Mouse (Mus musculus) limb, embryonic 12.5 days (tissue): ENCODE results near the gene Ccdc9b. TPM values are rescaled to one million over a fixed set of nuclear protein-coding genes. Genes with fewer than 3 reads are reported as not detected.
A peak's percentile ranks its signal among the peaks of the same experiment; 100 is the strongest.

Source experiments
- ATAC-seq: fragments of 200-750 bp; cut with Nextera tagmentation; 2 replicates; pipeline ENCODE4 v1.8.0; 2017; ENCODE audit warnings: low read depth, moderate TSS enrichment; ENCODE audit not compliant: insufficient number of reproducible peaks, insufficient read depth, low FRiP score, low TSS enrichment
- H3K27ac ChIP-seq: fragments of 300-500 bp; sonication (generic); 2 replicates; pipeline ENCODE4 v1.5.1; 2016; ENCODE audit warnings: mild to moderate bottlenecking, moderate library complexity
- H3K27me3 ChIP-seq: fragments of 300-500 bp; sonication (generic); 2 replicates; pipeline ENCODE4 v1.6.1; 2016; ENCODE audit warnings: mild to moderate bottlenecking, moderate library complexity
- H3K36me3 ChIP-seq: fragments of 300-500 bp; sonication (generic); 2 replicates; pipeline ENCODE4 v1.6.1; 2016; ENCODE audit warnings: mild to moderate bottlenecking, moderate library complexity
- H3K4me1 ChIP-seq: fragments of 300-500 bp; sonication (generic); replicated peaks from 2 replicates; pipeline ENCODE4 v1.6.1; 2016
- H3K4me2 ChIP-seq: fragments of 300-500 bp; sonication (generic); 2 replicates; pipeline ENCODE4 v1.6.1; 2016; ENCODE audit warnings: mild to moderate bottlenecking, moderate library complexity
- H3K4me3 ChIP-seq: fragments of 300-500 bp; sonication (generic); replicated peaks from 2 replicates; pipeline ENCODE4 v1.5.1; 2016; ENCODE audit warnings: mild to moderate bottlenecking
- H3K9ac ChIP-seq: fragments of 300-500 bp; sonication (generic); replicated peaks from 2 replicates; pipeline ENCODE4 v1.6.1; 2016; ENCODE audit warnings: mild to moderate bottlenecking, moderate library complexity
- H3K9me3 ChIP-seq: fragments of 300-500 bp; sonication (generic); 2 replicates; pipeline ENCODE4 v1.6.1; 2016; ENCODE audit warnings: mild to moderate bottlenecking, moderate library complexity
- WGBS: fragments of 180-500 bp; shearing (Covaris S2); methylation state at CpG from one replicate; pipeline ENCODE4 v1.1.7; 2016; 5-methylcytosine and 5-hydroxymethylcytosine counted together
- polyA plus RNA-seq: library from polyadenylated mRNA; unstranded; fragments of >200 nt; fragmentation: Nextera tagmentation; extraction: Ambion mirVana; gene quantifications from 2 replicates; pipeline ENCODE4 v1.2.1, GENCODE M21; 2016

The Ccdc9b gene
- polyA plus RNA-seq, 1 experiment from 2014 or later, result 0.51 TPM

DNA sequence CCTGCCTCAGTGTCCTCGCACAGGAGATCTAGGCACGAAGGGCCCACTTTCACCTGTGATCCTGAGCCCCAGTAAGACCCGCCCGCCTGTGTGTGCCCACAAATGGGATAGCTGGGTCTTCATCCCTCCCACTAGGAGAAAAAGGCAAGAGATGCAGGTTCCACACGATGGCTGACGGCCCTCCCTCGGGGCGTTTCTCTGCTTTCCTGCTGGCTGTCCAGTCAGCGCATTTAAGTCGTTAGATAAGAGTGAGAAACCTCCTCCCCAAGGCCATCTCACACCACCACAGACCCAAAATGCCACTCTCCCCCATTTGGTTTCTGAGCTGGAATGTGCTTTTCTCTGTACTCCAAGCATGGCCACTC, 305 bp upstream of the Ccdc9b start:
- Histone ChIP-seq H3K9me3 (no peaks in the 10 kb centered on the region), H3K9ac (peak overlapping the region; percentile 47; the same call in 1 of the 2 replicates), H3K27ac (peak overlapping the region; percentile 80), H3K36me3 (no peaks in the 10 kb centered on the region), H3K4me3 (peak overlapping the region; percentile 25), H3K4me1 (peaks cover 26% of the 10 kb centered on the region), H3K27me3 (peaks cover 59% of the 10 kb centered on the region), H3K4me2 (peak overlapping the region; percentile 55)
- 19% methylated on average over 10 of the region's 10 CpGs for WGBS
- ATAC-seq, result no peak

DNA sequence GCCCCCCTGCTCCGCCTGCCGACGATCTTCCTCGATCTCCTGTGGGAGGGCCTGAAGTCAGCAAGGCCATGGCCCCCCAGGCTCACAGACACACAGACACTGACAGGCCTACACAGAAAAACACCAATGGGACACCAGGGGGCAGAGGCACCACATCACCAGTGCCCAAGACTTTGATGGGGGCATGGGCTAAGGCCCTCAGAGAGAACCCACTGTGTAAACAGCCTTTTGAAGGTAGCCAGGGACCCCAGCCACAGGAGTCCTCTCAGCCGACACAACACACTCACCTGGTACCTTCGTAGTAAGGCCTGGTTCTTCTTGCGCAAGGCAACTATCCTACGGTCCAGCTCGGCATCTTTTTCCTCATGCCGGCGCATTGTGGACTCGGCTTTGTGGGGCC, 1.1 kb downstream of the Ccdc9b start:
- H3K4me2 ChIP-seq, result peak overlapping the region; percentile 55; the same call in 1 of the 2 replicates
- no peaks in the 10 kb centered on the region for H3K9me3 ChIP-seq
- H3K9ac ChIP-seq, result no peak overlapping the region
- peaks cover 67% of the 10 kb centered on the region for H3K27me3 ChIP-seq
- H3K4me3 ChIP-seq, result no peak overlapping the region
- ATAC-seq, result no peak
- H3K4me1 ChIP-seq, result peaks cover 26% of the 10 kb centered on the region
- peak overlapping the region; percentile 80; the same call in 1 of the 2 replicates for H3K27ac ChIP-seq
- WGBS, result 81% methylated on average over 12 of the region's 12 CpGs
- no peaks in the 10 kb centered on the region for H3K36me3 ChIP-seq

DNA sequence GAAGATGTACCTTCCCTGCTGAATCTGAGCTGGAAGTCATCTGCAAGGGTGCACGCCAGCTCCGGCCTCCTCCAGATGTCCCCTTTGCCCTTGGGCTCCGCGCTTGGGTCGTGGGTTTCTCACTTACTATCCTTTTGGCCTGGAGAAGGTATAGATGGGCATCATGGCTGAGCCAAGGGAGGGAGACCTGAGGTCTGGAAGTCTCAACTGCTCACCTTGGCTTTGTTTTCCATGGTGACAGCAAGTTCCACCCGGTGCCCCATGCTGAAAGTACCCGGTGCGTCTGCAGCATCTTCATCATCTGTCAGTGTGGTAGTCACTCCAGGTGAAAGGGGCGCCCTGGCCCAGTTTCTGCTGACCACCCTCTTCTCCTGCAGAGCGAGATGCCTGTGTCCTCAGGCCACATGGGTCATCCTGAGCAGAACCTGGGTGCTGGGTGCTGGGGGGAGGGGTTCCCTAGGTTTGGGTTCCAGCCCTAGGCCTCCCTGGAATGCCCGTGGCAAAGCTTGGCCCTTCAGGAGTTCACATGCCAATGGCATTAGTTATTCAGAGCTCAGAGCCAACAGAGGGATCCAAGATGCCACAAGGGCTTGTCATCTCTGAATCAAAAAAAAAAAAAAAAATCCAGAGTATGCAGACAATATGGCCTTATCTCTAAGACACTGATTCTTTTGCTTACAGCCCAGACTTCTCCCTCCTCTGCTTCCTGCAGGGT, 2.0 kb downstream of the Ccdc9b start:
- ATAC-seq, result no peak
- 82% methylated on average over 11 of the region's 11 CpGs for WGBS
- peaks cover 67% of the 10 kb centered on the region for H3K27me3 ChIP-seq
- no peak overlapping the region for H3K27ac ChIP-seq
- H3K4me1 ChIP-seq, result peaks cover 26% of the 10 kb centered on the region
- H3K4me2 ChIP-seq, result no peak overlapping the region
- H3K36me3 ChIP-seq, result no peaks in the 10 kb centered on the region
- no peak overlapping the region for H3K4me3 ChIP-seq
- no peaks in the 10 kb centered on the region for H3K9me3 ChIP-seq
- H3K9ac ChIP-seq, result no peak overlapping the region

DNA sequence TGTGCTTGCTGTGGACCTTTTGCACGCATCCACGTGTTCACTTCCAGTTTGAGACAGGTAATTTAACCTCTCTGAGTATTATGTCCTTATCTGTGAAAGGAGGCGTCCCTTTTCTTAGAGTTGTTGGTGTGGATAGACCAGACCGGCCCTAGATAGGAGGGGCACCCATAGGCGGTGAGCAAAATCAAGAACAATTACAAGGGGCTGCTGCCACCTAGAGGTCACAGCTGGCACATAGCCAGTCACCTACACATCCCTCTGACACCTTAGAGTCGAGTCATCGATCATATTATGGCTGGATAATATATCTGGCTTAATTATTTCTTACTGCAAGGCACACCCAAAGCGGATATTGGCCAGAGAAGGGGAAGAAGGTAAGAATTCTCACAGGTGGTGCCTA, 2.6 kb downstream of the Ccdc9b start:
- Histone ChIP-seq H3K9me3 (no peaks in the 10 kb centered on the region), H3K4me1 (peaks cover 26% of the 10 kb centered on the region), H3K9ac (no peak overlapping the region), H3K27ac (no peak overlapping the region), H3K27me3 (peaks cover 67% of the 10 kb centered on the region), H3K36me3 (no peaks in the 10 kb centered on the region), H3K4me3 (no peak overlapping the region), H3K4me2 (no peak overlapping the region)
- WGBS, result 10% methylated on average over 8 of the region's 8 CpGs
- ATAC-seq, result no peak

DNA sequence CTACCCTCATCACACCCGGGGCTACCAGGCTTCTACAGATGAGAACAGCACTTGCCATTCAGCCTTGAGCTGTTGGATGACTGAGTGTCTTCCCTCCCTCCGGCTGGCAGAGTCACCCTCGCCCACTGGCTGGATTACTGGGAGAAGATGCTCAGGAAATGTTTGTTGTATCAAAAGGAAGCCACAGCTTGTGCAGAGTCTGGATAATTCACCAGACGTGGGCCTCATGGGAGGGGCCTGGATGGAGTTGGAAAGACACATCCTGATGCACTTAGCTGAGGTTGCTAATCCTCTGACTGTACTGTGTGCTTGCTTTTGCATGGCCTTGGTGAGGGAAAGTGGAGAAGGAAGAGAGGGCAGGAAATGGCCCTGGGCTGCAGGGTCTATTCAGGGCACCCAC, 6.4 kb downstream of the Ccdc9b start:
- 73% methylated on average over 4 of the region's 4 CpGs for WGBS
- Histone ChIP-seq H3K4me1 (peaks cover 8% of the 10 kb centered on the region), H3K27ac (no peak overlapping the region), H3K27me3 (peaks cover 36% of the 10 kb centered on the region), H3K9ac (no peak overlapping the region), H3K4me2 (no peak overlapping the region), H3K4me3 (no peak overlapping the region), H3K36me3 (no peaks in the 10 kb centered on the region), H3K9me3 (no peaks in the 10 kb centered on the region)
- ATAC-seq, result no peak

DNA sequence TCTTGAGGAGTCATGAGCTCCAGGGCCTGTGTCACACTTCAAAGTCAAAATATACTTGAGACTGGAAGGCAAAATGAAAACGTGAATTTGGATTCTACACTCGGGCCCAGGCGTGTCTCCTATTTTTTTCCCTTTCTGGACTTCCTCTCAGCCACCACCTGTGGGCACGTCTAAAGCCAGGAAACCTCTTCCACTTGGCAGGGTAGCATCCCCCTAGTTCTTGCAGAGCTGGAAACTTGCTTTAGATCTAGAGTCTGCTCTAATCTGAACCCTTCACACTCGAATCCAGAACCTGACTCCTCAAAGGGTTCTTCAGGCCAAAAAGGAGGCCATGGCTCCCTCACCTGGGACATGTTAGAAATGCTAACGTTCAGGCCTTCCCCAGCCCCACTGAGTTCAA, 7.1 kb downstream of the Ccdc9b start:
- Histone ChIP-seq H3K4me1 (peaks cover 11% of the 10 kb centered on the region), H3K27me3 (peaks cover 29% of the 10 kb centered on the region), H3K27ac (no peak overlapping the region), H3K9ac (no peak overlapping the region), H3K4me2 (no peak overlapping the region), H3K4me3 (no peak overlapping the region), H3K36me3 (no peaks in the 10 kb centered on the region), H3K9me3 (no peaks in the 10 kb centered on the region)
- WGBS, result 83% methylated on average over 6 of the region's 6 CpGs
- ATAC-seq, result no peak

DNA sequence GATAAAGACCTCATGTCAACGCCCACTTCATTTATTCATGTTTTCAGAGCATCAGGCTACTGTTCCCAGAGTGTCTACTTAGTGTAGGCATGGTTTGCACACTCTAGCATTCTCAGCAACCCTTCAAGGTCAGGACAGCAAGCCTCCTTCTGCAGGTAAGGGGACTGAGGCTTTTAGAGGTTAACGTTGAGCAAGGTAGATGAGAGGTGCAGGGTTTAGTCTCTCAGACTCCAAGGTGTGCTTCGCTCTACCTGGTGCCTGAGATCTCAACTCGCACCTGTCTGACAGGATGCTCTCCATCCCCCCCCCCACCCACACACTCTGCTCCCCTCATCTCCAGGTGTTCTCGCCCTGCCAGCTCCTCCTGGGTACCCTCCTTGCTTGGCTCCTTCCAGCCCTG, 8.3 kb downstream of the Ccdc9b start:
- WGBS, result 84% methylated on average over 5 of the region's 5 CpGs
- ATAC-seq, result no peak
- H3K4me1 ChIP-seq, result peaks cover 23% of the 10 kb centered on the region
- H3K4me3 ChIP-seq, result no peak overlapping the region
- H3K27me3 ChIP-seq, result peaks cover 21% of the 10 kb centered on the region
- no peak overlapping the region for H3K4me2 ChIP-seq
- H3K9me3 ChIP-seq, result no peaks in the 10 kb centered on the region
- H3K9ac ChIP-seq, result no peak overlapping the region
- no peaks in the 10 kb centered on the region for H3K36me3 ChIP-seq
- no peak overlapping the region for H3K27ac ChIP-seq

DNA sequence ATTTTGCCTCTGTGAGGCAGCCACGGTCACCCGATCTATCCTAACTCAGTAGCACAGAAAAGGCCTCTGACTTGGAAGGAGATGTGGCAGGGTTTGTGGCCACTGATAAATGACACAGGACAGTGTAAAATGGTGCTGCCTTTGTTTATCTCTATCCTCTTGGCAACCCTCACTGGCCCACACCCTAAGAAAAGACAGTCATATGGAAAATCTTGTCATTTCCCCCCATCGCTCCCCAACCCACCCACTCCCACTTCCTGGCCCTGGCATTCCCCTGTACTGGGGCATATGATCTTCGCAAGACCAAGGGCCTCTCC, 9.7 kb downstream of the Ccdc9b start:
- Histone ChIP-seq H3K27ac (no peak overlapping the region), H3K36me3 (no peaks in the 10 kb centered on the region), H3K9me3 (no peaks in the 10 kb centered on the region), H3K27me3 (peaks cover 7% of the 10 kb centered on the region; the same call in 1 of the 2 replicates), H3K4me1 (peaks cover 37% of the 10 kb centered on the region), H3K9ac (no peak overlapping the region), H3K4me3 (no peak overlapping the region), H3K4me2 (no peak overlapping the region)
- ATAC-seq, result no peak
- 69% methylated on average over 4 of the region's 4 CpGs for WGBS

DNA sequence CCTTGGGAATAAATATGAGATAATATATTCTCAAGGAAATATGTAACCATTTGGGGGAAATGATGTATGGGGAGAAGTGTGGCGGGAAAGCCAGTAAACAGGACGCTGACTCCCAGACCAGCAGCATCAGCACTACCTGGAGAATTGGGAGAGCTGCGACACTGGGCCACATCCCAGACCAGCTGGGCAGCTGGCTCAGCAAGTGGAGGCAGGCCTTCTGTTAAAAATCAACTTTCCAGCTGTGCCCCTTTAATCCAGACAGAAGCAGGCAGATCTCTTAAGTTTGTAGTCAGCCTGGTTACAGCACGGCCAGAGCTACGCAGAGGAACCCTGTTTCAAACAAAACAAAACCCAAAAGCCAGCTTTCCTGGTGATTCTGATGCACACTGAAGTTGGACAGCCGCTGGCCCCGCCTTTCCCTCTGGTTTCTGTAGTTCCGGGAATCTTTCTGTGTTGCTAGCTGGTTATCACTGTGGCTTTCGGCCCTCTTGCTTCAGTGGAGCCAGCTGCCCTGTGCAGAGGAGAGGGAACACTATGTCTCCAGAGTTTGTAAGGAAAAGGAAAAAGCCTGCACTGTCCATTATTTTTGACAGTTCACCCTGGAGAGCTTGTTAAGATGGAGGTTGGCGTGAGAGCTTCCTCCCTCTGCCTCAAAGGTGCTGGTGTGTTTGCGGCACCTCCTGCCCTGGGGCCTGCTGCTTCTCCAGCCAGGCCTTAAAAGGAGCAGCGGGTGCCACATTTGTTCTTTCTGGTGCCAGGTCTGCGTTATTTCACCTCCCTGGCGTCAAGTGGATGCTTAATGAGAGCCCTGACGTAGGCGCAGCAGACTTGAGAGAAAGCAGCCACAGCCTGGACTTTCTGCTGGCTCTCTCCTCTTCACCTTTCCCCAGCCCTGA, 10.3 kb downstream of the Ccdc9b start:
- Histone ChIP-seq H3K36me3 (no peaks in the 10 kb centered on the region), H3K9ac (peak overlapping the region; percentile 40; the same call in 1 of the 2 replicates), H3K27me3 (0 out of 2 replicates have a peak, but pooled peaks cover 1% of the 10 kb centered on the region), H3K4me2 (no peak overlapping the region), H3K27ac (peak overlapping the region; percentile 41; the same call in 1 of the 2 replicates), H3K4me1 (peaks cover 43% of the 10 kb centered on the region), H3K4me3 (no peak overlapping the region), H3K9me3 (no peaks in the 10 kb centered on the region)
- 51% methylated on average over 16 of the region's 16 CpGs for WGBS
- no peak for ATAC-seq

DNA sequence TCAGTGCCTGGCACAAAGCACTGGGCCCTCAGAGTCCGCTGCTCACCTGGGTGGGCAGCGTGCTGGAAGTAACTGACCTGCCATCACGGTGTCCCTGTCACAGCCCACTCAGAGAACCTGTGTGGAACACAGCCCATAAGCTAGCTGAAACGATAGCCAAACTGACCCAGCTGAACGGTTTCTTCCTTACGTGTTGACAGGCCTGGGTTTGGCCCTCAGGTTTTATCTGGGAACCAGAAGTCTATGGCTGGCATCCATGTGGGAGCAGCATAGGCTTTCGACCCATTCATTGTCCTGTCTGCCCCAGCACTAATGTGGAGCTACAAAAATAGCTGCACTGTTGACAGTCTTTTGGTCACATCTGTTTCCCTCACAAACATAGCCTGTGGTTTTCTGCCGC, 12.0 kb downstream of the Ccdc9b start:
- Histone ChIP-seq H3K4me1 (peaks cover 52% of the 10 kb centered on the region), H3K9me3 (no peaks in the 10 kb centered on the region), H3K27ac (peak overlapping the region; percentile 77), H3K4me2 (0 out of 2 replicates have a peak overlapping the region, but pooled peaks have one; percentile 19), H3K4me3 (no peak overlapping the region), H3K9ac (no peak overlapping the region), H3K36me3 (no peaks in the 10 kb centered on the region), H3K27me3 (no peaks in the 10 kb centered on the region)
- no peak for ATAC-seq
- WGBS, result 77% methylated on average over 8 of the region's 8 CpGs

DNA sequence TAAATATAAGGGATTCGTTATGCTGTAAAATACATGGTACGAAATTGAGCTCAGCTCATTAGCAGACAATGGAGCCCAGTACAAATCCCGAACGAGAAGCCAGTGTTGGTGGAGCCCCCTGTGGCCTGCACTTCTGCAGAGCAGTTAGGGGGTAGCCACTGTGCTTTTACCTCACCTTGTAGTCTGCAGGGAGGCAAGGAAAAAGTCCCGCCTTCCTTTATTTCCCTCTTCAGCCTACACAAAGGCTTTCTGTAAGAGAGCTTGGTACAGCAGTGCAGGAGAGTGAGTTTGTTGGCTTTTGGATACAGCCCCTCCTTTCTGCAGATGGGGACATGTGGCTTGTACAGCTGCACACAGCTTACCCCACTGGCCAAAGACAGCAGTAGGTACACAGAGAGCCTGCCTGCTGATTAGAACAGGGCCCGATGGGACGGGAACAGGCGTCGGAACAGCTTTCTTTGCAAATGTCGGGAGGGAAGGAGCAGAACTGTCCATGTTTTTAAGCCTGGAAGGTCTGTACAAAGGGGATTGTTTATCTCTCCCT, 13.0 kb downstream of the Ccdc9b start:
- Histone ChIP-seq H3K27me3 (peaks cover 11% of the 10 kb centered on the region), H3K4me2 (peak overlapping the region; percentile 30), H3K4me3 (no peak overlapping the region), H3K27ac (peak overlapping the region; percentile 77), H3K9ac (0 out of 2 replicates have a peak overlapping the region, but pooled peaks have one; percentile 27), H3K36me3 (no peaks in the 10 kb centered on the region), H3K4me1 (peaks cover 59% of the 10 kb centered on the region), H3K9me3 (no peaks in the 10 kb centered on the region)
- WGBS, result 47% methylated on average over 10 of the region's 10 CpGs
- ATAC-seq, result no peak; the same call in 1 of the 2 replicates
